Mouse (Mus musculus): ENCODE results near the gene Sec23a.

Gene Sec23a

DNA sequence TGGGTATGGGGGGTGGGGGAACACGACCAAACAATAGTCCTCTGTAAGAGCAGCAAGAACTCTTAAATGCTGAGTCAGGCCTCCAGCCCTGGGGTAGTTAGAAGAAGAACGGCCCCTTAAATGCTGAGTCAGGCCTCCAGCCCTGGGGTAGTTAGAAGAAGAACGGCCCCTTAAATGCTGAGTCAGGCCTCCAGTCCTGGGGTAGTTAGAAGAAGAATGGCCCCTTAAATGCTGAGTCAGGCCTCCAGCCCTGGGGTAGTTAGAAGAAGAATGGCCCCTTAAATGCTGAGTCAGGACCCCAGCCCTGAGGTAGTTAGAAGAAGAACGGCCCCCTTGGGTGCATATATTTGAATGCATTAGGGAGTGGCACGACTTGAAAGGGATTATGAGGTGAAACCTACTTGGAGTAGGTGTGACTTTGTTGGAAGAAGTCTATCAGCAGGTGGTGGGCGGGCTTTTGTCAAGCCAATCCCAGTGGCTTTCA lies 30.6 kb downstream of the Sec23a start:
- DNase-seq (ENCODE audit: low read depth), result peak; percentile 6

DNA sequence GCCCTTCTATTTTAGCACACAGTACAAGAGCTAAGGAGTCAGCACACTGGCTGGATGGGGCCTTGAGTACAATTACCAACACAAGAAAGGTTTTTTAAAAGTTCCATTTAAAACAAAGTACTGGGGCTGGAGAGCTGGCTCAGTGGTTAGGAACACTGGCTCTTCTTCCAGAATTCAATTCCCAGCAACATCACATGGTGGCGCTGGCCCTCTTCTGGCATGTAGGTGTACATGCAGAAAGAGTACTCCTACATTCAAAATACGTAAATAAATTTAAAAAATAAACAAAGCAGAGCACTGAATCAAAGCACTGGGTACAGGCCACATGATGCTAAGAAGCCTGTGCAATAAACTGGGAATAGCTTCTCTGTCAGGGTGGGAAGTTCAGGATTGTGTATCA lies 34.9 kb downstream of the Sec23a start:
- peak; percentile 14 for DNase-seq (ENCODE audit: low read depth)

DNA sequence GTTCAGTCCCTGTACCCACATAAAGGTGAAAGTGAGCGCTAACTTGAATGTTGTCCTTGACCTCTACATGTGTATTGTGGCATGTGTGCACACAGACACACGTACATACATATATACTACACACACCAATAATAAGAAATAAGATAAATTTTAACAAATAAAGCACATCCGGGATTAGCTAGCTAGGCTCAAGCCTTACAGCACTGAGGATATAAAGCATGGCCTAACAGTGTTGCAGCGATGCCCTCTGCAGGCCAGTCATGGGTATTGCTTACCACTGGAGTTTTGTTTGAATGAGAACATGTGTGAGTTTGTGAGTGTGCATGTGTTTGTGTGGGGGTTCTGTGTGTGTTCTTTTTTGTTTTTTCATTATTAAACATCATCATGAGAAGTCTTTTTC lies 47.2 kb downstream of the Sec23a start:
- peak; percentile 13 for DNase-seq (ENCODE audit: low read depth)

DNA sequence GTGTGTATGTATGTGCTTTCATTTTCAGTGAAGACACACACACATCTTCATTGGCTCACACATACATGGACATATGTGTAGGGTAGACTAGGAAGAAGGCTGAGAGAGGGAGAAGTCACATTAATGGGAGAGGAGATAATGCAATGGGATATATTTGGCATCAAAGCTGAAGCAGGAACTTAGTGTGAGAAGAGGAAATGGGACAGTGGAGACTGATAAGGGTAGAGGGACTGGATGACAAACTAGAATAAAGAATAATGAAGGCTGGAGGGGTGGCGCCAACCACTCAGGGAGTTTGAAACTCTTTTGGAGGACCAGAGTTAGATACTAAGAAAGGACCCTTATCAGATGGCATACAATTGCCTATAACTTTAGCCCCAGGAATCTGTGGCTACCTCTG lies 51.0 kb downstream of the Sec23a start:
- no peak for DNase-seq (ENCODE audit: low read depth)

DNA sequence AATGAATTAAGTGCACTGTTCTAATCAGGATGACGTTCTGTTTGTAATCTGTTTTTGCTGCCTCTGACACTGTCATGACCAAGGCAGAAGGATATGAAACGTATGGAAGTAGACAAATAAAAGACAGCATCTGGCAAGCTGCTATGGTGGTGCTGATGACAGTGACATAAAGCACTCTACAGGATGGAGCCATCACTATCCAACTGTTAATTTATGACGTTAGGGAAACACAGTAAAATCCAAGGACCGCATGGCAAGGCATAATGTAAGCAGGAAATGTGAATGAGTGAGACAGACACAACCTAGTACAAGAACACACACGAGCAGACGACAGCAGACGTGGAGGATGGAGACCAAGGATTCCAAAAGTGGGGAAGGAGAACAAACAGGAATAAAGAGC lies 55.2 kb downstream of the Sec23a start:
- DNase-seq (ENCODE audit: low read depth), result no peak

DNA sequence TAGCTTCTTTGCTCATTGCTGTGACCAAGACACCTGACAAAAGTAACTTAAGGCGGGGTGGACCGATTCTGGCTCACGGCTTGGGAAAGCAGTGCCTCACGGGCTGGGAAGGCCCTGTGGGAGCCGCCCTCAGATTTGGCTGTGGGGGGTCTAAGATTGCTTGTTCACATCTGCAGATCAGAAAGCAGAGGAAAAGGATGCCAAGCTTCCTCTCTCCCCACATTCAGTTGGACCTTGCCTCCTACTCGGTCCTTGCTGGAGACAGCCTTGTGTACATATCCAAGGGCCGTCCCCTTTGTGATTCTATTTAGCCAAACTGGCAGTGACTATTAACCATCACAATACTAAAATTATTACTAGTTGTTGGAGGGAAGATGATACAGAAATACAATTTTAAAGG lies 55.7 kb downstream of the Sec23a start:
- no peak for DNase-seq (ENCODE audit: low read depth)

DNA sequence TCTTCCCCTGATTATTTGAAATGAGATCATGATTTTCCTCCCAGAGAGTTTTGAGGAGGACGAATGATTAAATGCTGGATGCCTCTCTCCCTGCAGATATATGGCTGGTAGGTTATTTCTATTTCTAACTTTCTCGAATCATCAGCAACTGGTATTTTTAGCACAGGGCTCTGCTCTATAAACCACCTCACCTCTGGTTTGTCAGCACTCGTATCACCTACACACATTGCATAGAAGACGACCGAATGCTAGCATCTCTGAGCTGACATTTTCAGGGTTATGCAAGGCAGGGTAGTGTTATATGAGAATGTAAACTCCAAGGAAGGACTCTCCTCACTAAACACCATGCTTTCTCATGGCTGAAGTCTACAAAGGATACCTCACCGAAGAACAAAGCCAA lies 63.9 kb downstream of the Sec23a start:
- no peak for DNase-seq (ENCODE audit: low read depth)

DNA sequence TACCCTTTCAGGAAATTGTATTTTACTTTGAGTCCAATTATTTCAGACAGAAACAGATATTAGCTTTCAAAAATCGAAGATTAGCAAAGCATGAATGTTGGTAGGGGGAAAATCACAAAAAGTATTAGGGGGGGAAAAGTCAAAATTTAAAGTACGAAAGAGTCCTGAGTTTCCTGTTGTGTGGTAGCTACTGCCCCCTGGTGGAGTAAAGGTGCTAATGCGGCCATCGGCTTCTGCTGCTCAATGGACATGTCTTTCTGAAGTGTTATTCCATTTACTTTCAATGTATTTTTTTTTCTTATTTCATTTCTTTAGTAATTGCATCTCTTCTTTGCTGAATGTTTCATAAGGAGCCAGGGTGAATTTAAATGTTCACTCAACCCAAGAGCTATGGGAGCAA lies 64.6 kb downstream of the Sec23a start:
- peak; percentile 29 for DNase-seq (ENCODE audit: low read depth)

DNA sequence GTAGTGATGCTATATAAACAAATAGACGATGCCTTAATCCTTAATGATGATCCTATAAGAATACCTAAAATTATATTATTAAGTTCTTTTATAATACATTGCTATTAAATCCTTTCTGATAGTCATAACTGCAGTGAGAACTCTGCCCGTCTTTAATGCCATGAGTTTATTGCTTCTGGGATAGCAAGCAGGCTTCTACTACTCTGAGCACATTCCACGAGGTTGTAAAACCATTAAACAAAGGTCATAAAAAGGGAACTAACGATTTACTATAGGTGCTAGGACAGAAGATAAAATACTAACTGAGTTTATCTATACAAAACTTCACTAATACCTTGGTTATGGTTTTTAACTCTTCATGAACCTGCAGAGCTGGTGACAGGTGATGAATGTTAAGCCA lies 69.3 kb downstream of the Sec23a start:
- DNase-seq (ENCODE audit: low read depth), result no peak

DNA sequence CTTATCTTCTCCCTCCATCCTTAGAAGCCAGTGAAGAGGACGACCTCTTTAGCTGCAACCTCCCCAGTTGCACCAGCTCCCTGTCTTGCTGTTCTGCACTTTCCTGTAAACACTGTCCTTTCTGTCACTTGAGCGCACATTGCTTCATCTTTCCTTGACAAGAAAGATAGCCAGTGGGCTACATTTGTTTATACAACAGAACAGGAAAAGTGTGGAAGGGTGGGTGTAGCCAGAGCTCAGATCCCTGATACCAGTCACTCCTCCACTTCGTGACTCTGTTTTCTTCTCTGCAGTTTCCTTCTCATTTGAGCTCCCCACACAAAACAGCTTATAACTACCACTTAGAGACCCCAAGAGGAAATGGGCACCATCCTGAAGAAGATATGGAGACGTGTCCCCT lies 77.2 kb downstream of the Sec23a start:
- no peak for DNase-seq (ENCODE audit: low read depth)

DNA sequence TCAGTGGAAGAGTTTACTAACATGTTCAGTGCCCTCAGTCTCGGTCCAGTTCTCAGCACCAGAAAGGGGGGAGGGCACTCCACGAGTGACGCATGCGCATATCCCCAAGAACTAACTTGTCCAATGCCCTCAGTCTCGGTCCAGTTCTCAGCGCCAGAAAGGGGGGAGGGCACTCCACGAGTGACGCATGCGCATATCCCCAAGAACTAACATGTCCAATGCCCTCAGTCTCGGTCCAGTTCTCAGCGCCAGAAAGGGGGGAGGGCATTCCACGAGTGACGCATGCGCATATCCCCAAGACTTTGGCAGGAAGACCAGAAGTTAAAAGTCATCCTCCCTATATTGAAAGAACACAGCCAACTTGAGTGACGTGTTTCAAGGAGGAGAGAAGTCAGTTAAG lies 86.8 kb downstream of the Sec23a start:
- DNase-seq (ENCODE audit: low read depth), result no peak

DNA sequence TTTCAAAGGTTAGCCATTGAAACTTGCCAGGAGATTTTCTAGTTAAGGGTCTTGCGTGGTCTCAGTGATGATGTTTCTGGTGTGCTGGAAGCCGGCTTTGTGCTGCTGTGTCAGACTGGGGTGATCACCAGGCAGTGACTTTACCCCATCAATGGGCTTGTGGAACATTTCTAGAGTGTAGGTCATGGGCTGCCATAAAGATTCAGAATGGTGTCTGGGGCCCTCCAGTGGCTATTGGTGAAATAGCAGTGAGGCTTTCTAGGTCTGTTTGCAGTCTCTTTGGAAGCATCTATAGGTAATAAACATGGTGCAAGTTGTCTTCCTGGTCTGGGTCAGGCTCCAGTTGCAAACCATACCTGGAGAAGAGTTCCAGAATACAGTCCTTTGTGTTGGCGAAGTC lies 87.8 kb downstream of the Sec23a start:
- no peak for DNase-seq (ENCODE audit: low read depth)

DNA sequence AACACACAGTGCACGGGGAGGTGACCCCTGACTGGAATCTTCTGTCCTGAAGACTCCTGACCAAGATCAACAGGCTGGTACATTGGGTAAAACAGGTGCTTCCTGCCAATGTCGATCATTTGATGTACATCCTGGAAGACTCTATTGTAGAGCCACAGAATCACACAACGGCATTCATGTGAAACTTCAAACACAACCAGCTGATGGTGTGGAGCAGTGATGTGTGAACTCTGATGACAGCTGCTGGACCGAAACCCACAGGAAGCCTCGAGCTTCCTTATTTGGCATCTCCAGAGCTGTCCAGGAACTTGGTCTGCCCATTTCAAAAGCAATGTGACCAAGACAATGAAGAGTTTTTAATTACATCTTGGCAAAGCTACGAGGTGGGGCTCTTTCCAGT lies 91.0 kb downstream of the Sec23a start:
- DNase-seq (ENCODE audit: low read depth), result no peak

DNA sequence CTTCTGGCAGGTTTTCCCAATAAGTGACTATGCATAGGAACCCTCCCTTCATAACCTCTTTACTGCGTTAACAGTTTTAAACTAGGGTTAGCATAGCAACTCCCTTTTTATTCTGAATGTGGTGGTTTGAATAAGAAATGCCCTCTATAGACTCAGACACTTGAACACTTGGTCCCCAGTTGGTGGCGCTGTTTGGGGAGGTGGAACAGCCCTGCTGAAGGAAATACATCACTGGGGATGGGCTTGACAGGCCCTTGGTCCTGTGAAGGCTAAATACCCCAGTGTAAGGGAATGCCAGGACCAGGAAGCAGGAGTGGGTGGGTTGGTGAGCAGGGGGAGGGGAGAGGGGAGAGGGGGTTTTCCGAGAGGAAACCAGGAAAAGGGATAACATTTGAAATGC lies 92.3 kb downstream of the Sec23a start:
- DNase-seq (ENCODE audit: low read depth), result no peak

DNA sequence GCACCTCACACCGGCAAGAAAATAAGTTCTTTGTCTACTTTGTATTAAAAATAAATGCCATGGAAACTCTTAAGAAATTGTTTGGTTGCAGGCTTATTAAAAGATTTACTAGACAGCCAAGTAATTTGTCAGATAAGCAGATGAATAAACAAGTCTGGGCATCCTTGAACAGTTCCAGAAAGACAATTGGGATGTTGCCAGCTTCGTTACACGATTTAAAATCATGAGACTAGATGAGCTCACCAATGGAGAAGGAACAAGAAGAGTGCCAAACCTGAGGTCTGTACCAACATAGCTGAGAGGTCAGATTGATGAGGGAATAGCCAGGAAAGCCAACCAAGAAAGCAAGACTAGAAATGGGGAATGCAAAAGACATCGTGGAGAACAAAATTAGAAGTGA lies 102.0 kb downstream of the Sec23a start:
- DNase-seq (ENCODE audit: low read depth), result no peak
